Mouse (Mus musculus): ENCODE data around the gene Ets1. TPM values are rescaled to one million over a fixed set of nuclear protein-coding genes. Genes with fewer than 3 reads are reported as not detected.

Ets1 gene
- polyA plus RNA-seq, 1 experiment from 2014 or later: 9.9 TPM

DNA sequence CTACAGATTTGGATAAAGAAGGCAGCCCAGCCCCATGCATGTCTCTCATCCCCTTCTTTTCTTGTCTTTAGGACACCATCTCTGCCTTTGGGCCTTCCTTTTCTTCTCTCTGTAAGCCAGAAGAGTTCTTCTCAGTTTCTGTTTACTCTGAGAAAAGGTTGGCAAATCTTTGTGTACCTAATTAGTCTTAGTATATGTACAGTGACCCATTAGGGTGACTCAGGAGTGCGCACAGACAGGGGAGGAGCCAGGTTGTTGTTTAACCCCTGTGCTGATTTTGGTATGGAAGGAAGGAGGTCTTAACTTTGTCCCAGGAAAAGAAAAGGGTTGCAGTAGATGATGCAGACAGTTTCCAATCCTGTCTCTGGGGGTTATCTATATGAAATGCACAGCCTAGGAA, 86.2 kb downstream of the Ets1 start:
- Histone ChIP-seq H3K9me3 (ENCODE audit: control insufficient read depth, low read length) (no peaks in the 10 kb centered on the region), H3K4me3 (ENCODE audit: low read depth, low read length) (no peak overlapping the region), H3K9ac (ENCODE audit: low read length) (no peak overlapping the region), H3K4me2 (replicated peaks; ENCODE audit: low read depth) (no peak overlapping the region), H3K27me3 (ENCODE audit: control insufficient read depth, insufficient read depth, low read length) (no peaks in the 10 kb centered on the region), H3K27ac (replicated peaks) (no peak overlapping the region), H3K4me1 (replicated peaks; ENCODE audit: control insufficient read depth, insufficient read depth) (peaks cover 3% of the 10 kb centered on the region; the same call in 1 of the 2 replicates), H3K36me3 (ENCODE audit: control insufficient read depth, insufficient read depth, low read length) (no peaks in the 10 kb centered on the region)
- no peak for TF ChIP-seq CTCF (IDR thresholded peaks at IDR 0.05; ENCODE audit: low read depth)
- TF ChIP-seq EP300 (optimal IDR thresholded peaks at IDR 0.05): no peak
- DNase-seq (ENCODE audit: low spot score): no peak
- ATAC-seq (ENCODE audit: low FRiP score, low TSS enrichment): peak; percentile 65; the same call in 1 of the 2 replicates
- 49% methylated on average over 1 of the region's 1 CpGs for WGBS

DNA sequence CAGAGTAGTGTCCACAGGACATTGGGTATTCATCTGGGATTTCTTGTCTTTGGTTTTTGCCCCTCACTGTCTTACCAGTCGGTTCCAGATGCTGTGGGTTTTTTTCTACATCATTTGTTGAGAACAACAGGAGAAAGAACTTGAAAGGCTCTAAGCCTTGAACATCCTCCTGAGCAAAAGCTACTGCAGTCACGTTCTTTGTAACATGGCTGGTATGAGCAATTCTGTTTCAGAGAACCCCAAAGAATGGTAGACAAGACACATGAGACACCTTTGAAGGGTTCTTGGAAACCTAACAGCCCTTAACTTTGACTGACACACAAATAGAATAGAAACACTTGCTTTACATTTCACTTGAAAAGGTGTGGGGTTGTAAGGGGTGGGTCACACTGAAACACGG, 86.9 kb downstream of the Ets1 start:
- 73% methylated on average over 3 of the region's 3 CpGs for WGBS
- Histone ChIP-seq H3K27ac (replicated peaks) (no peak overlapping the region), H3K4me2 (replicated peaks; ENCODE audit: low read depth) (no peak overlapping the region), H3K4me3 (ENCODE audit: low read depth, low read length) (no peak overlapping the region), H3K9me3 (ENCODE audit: control insufficient read depth, low read length) (no peaks in the 10 kb centered on the region), H3K27me3 (ENCODE audit: control insufficient read depth, insufficient read depth, low read length) (no peaks in the 10 kb centered on the region), H3K9ac (ENCODE audit: low read length) (no peak overlapping the region), H3K4me1 (replicated peaks; ENCODE audit: control insufficient read depth, insufficient read depth) (peaks cover 3% of the 10 kb centered on the region; the same call in 1 of the 2 replicates), H3K36me3 (ENCODE audit: control insufficient read depth, insufficient read depth, low read length) (no peaks in the 10 kb centered on the region)
- no peak for TF ChIP-seq CTCF (IDR thresholded peaks at IDR 0.05; ENCODE audit: low read depth)
- TF ChIP-seq EP300 (optimal IDR thresholded peaks at IDR 0.05): no peak
- no peak for DNase-seq (ENCODE audit: low spot score)
- no peak for ATAC-seq (ENCODE audit: low FRiP score, low TSS enrichment)

DNA sequence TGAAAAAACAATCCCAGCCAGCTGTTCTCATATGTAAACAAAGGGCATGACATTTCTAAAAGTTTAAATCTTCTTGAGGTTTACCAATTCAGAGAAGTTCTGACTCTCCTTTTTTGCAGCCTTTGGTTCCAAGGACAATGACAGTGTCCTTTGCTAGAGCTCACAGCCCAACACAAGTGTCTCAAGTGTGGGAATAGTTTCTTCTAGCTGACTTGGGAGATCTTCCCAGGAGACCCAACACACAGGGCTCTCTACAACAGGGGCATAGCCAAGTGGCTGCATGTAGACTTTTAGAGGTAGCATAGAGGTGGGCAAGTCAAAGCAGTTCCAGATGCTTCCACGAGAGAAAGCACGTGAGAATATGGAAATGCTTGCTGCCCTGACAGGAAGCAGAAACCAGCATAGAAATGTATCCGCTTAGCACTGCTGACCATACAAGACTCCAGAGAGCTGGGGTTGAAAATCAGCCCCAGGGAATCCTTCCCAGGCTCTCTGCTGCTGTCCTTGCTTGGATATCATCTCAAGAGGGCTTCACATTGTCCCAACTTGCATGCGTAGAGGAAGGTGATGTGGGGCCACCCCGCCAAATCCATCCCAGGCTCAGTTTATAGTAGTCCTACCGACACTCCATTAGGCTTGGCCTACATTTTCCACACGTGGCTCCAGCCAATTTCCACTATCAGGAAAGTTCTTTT, 88.3 kb downstream of the Ets1 start:
- Histone ChIP-seq H3K4me2 (replicated peaks; ENCODE audit: low read depth) (no peak overlapping the region), H3K4me1 (replicated peaks; ENCODE audit: control insufficient read depth, insufficient read depth) (peaks cover 3% of the 10 kb centered on the region; the same call in 1 of the 2 replicates), H3K4me3 (ENCODE audit: low read depth, low read length) (no peak overlapping the region), H3K9me3 (ENCODE audit: control insufficient read depth, low read length) (no peaks in the 10 kb centered on the region), H3K36me3 (ENCODE audit: control insufficient read depth, insufficient read depth, low read length) (no peaks in the 10 kb centered on the region), H3K27me3 (ENCODE audit: control insufficient read depth, insufficient read depth, low read length) (no peaks in the 10 kb centered on the region), H3K27ac (replicated peaks) (no peak overlapping the region), H3K9ac (ENCODE audit: low read length) (no peak overlapping the region)
- WGBS: 79% methylated on average over 7 of the region's 7 CpGs
- DNase-seq (ENCODE audit: low spot score) (no peak), ATAC-seq (ENCODE audit: low FRiP score, low TSS enrichment) (no peak)
- no peak for TF ChIP-seq CTCF (IDR thresholded peaks at IDR 0.05; ENCODE audit: low read depth)
- no peak for TF ChIP-seq EP300 (optimal IDR thresholded peaks at IDR 0.05)

DNA sequence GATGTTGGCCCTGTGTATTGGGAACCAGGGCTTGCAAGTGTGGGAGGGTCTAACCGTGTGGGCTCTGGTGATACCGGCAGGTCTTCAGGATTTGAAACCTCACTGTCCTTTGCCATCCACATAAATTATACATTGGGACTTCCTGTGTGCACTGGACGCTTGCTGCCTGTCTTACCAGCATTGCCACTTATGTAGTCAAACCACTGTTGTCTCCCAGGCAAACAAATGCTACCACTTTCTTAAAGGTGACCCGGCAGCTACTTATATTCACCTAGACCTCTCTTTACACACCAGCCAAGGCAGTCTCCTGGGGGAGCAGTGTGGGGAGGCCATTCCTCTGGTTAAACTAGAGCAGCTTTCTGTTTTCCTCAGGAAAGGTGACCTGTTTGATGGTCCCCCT, 89.9 kb downstream of the Ets1 start:
- TF ChIP-seq CTCF (IDR thresholded peaks at IDR 0.05; ENCODE audit: low read depth) (no peak), EP300 (optimal IDR thresholded peaks at IDR 0.05) (no peak)
- no peaks in the 10 kb centered on the region for H3K27me3 ChIP-seq (ENCODE audit: control insufficient read depth, insufficient read depth, low read length)
- H3K27ac ChIP-seq (replicated peaks): no peak overlapping the region
- H3K9me3 ChIP-seq (ENCODE audit: control insufficient read depth, low read length): no peaks in the 10 kb centered on the region
- H3K4me3 ChIP-seq (ENCODE audit: low read depth, low read length): no peak overlapping the region
- DNase-seq (ENCODE audit: low spot score): no peak
- H3K4me2 ChIP-seq (replicated peaks; ENCODE audit: low read depth): no peak overlapping the region
- H3K36me3 ChIP-seq (ENCODE audit: control insufficient read depth, insufficient read depth, low read length): no peaks in the 10 kb centered on the region
- WGBS: 84% methylated on average over 4 of the region's 4 CpGs
- H3K4me1 ChIP-seq (replicated peaks; ENCODE audit: control insufficient read depth, insufficient read depth): peaks cover 3% of the 10 kb centered on the region; the same call in 1 of the 2 replicates
- no peak for ATAC-seq (ENCODE audit: low FRiP score, low TSS enrichment)
- H3K9ac ChIP-seq (ENCODE audit: low read length): no peak overlapping the region

DNA sequence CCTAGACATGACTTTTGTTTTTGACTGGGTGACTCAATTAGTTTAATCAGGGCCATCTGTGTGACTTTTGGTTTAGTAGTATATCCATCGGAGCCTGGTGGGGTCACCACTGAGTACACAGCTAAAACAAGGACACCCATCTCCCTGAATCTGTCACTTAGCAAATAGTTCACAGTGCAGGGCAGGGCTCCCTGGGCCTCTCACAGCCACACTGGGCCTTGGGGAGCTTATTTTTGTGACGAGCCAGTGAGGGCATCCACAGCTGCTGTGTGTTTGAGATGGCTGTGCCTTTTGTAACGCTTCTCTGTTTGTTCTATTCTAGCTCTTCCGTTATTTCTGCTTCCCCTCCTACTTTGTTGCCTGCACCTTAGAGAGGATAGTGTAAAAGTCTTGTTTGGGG, 90.6 kb downstream of the Ets1 start:
- no peak for DNase-seq (ENCODE audit: low spot score)
- Histone ChIP-seq H3K36me3 (ENCODE audit: control insufficient read depth, insufficient read depth, low read length) (no peaks in the 10 kb centered on the region), H3K9ac (ENCODE audit: low read length) (no peak overlapping the region), H3K4me2 (replicated peaks; ENCODE audit: low read depth) (no peak overlapping the region), H3K27ac (replicated peaks) (no peak overlapping the region), H3K27me3 (ENCODE audit: control insufficient read depth, insufficient read depth, low read length) (no peaks in the 10 kb centered on the region), H3K4me3 (ENCODE audit: low read depth, low read length) (no peak overlapping the region), H3K9me3 (ENCODE audit: control insufficient read depth, low read length) (no peaks in the 10 kb centered on the region), H3K4me1 (replicated peaks; ENCODE audit: control insufficient read depth, insufficient read depth) (no peaks in the 10 kb centered on the region; the same call in 1 of the 2 replicates)
- ATAC-seq (ENCODE audit: low FRiP score, low TSS enrichment): no peak
- 68% methylated on average over 4 of the region's 4 CpGs for WGBS
- TF ChIP-seq CTCF (IDR thresholded peaks at IDR 0.05; ENCODE audit: low read depth): no peak
- no peak for TF ChIP-seq EP300 (optimal IDR thresholded peaks at IDR 0.05)

DNA sequence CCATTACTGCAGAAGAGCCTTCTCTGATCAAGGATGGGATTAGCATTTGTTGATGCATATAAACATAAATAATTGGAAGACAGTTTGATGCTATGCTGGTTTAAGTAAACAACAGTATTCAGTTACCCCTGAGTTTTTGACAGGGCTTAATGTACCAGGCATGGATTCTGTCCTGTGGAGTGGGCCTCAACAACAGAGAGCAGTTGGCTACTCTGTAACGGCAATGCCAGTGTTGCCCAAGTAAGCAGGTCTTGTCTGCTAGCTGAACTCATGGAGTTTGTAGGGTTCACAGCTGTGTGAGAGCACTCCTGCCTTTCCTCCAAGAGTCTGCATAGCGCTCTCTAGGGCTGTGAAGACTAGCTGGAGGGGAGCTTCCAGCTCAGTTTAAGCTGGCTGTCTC, 91.0 kb downstream of the Ets1 start:
- TF ChIP-seq CTCF (IDR thresholded peaks at IDR 0.05; ENCODE audit: low read depth) (no peak), EP300 (optimal IDR thresholded peaks at IDR 0.05) (no peak)
- Histone ChIP-seq H3K4me1 (replicated peaks; ENCODE audit: control insufficient read depth, insufficient read depth) (no peaks in the 10 kb centered on the region; the same call in 1 of the 2 replicates), H3K36me3 (ENCODE audit: control insufficient read depth, insufficient read depth, low read length) (no peaks in the 10 kb centered on the region)

More for the DNA sequence above, 91.0 kb downstream of the Ets1 start:
- Histone ChIP-seq H3K9ac (ENCODE audit: low read length) (no peak overlapping the region), H3K4me2 (replicated peaks; ENCODE audit: low read depth) (no peak overlapping the region), H3K9me3 (ENCODE audit: control insufficient read depth, low read length) (no peaks in the 10 kb centered on the region), H3K27ac (replicated peaks) (no peak overlapping the region), H3K4me3 (ENCODE audit: low read depth, low read length) (no peak overlapping the region), H3K27me3 (ENCODE audit: control insufficient read depth, insufficient read depth, low read length) (no peaks in the 10 kb centered on the region)
- WGBS: 97% methylated on average over 2 of the region's 2 CpGs
- DNase-seq (ENCODE audit: low spot score) (no peak), ATAC-seq (ENCODE audit: low FRiP score, low TSS enrichment) (no peak)

All from stomach, postnatal 0 days (tissue).